Comparison of ENCODE assay signal across 10 mouse cellular contexts in the genomic region with DNA sequence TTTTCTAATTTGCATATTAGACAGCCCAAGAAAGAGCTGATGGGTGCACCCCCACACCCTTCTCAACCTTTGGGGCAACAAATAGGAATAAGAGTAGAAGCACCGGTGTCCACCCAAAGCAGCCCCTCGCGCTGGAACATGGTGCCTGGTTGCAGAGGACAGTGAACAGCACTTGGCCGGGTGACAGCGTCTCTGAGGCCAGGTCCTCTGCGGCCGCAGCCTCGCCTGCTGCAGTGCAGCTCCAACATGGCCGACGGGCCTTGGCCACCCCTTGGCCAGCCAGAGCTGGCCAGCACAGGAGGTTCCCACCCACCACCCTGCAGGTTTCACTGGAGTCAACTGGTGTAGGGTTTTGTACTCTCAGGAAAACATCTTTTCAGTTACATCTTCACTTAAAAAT. TPM values are rescaled to one million over a fixed set of nuclear protein-coding genes. Genes with fewer than 3 reads are reported as not detected.
DNase-seq lines count a peak whose midpoint lies in the region; ATAC-seq and TF ChIP-seq lines count a peak whose summit lies in the region.
"Had no signal": no experiment of that assay in that cellular context is flagged by ENCODE, and none has a peak within 500 bp of the region (broad histone marks: within the 10 kb centered on the region; RNA-seq: fewer than 3 reads in every experiment).

No protein-coding gene starts in this region.

- peaks cover 16% of the 10 kb centered on the region for H3K36me3 ChIP-seq in heart, embryonic 10.5 days
- H3K36me3 ChIP-seq in C2C12 (ENCODE audit: control insufficient read depth, insufficient read depth), result peaks cover 45% of the 10 kb centered on the region
- H3K36me3 ChIP-seq in hindbrain, embryonic 13.5 days, result peaks cover 7% of the 10 kb centered on the region; the same call in 1 of the 2 replicates
- peaks cover 9% of the 10 kb centered on the region; the same call in 1 of the 2 replicates for H3K36me3 ChIP-seq in forebrain, embryonic 14.5 days (ENCODE audit: control insufficient read depth, insufficient read depth, low read length)

- H3ac ChIP-seq in C2C12 (ENCODE audit: control insufficient read depth, insufficient read length, low read depth), result peak overlapping the region; percentile 4

- DNase-seq in heart, embryonic 10.5 days (ENCODE audit: low spot score), result no peak
- no peak for DNase-seq in heart, postnatal 10 days
- peak; percentile 55 to 73 for DNase-seq in adrenal gland, postnatal 36 days
- DNase-seq in thymus, postnatal 14 days, result no peak
- DNase-seq in right cerebral cortex, adult 18-20 months, result no peak
- DNase-seq in forebrain, embryonic 14.5 days (ENCODE audit: low spot score), result no peak

- H3K9ac ChIP-seq in hindbrain, embryonic 13.5 days, result peak overlapping the region; percentile 51
- no peak overlapping the region for H3K9ac ChIP-seq in forebrain, embryonic 14.5 days (ENCODE audit: low read length)

- intact Hi-C loops in heart, postnatal 10 days (cut with DNase I), result no loop called here

- H3K9me3 ChIP-seq in heart, embryonic 10.5 days, result no peaks in the 10 kb centered on the region
- H3K9me3 ChIP-seq in hindbrain, embryonic 13.5 days, result no peaks in the 10 kb centered on the region
- no peaks in the 10 kb centered on the region for H3K9me3 ChIP-seq in forebrain, embryonic 14.5 days (replicated peaks; ENCODE audit: control insufficient read depth, low read length)

- H3K79me2 ChIP-seq in C2C12 (ENCODE audit: control insufficient read depth, insufficient read depth), result peaks cover 95% of the 10 kb centered on the region

- TF ChIP-seq CTCF in C2C12 (IDR thresholded peaks at IDR 0.05; ENCODE audit: control insufficient read depth, insufficient read depth, insufficient read length), result no peak

- peak overlapping the region; percentile 60; the same call in 1 of the 2 replicates for H3K27ac ChIP-seq in heart, embryonic 10.5 days
- H3K27ac ChIP-seq in hindbrain, embryonic 13.5 days, result peak overlapping the region; percentile 48
- no peak overlapping the region for H3K27ac ChIP-seq in forebrain, embryonic 14.5 days (ENCODE audit: low read depth, low read length)
- H3K27ac ChIP-seq: left cerebral cortex, adult 2 months had no signal

- H3K4me2 ChIP-seq in hindbrain, embryonic 13.5 days, result peak overlapping the region; percentile 69
- no peak overlapping the region for H3K4me2 ChIP-seq in forebrain, embryonic 14.5 days (ENCODE audit: low read length)

- peaks cover 89% of the 10 kb centered on the region for H3K79me3 ChIP-seq in C2C12 (ENCODE audit: low read depth)

- H3K4me1 ChIP-seq in heart, embryonic 10.5 days, result peaks cover 67% of the 10 kb centered on the region
- H3K4me1 ChIP-seq in hindbrain, embryonic 13.5 days (replicated peaks), result peaks cover 76% of the 10 kb centered on the region
- peaks cover 31% of the 10 kb centered on the region for H3K4me1 ChIP-seq in forebrain, embryonic 14.5 days (ENCODE audit: control insufficient read depth, insufficient read depth, low read length)

- no peaks in the 10 kb centered on the region for H3K27me3 ChIP-seq in heart, embryonic 10.5 days (ENCODE audit: insufficient read depth, poor library complexity, severe bottlenecking)
- no peaks in the 10 kb centered on the region for H3K27me3 ChIP-seq in C2C12 (ENCODE audit: control insufficient read depth, insufficient read depth, insufficient read length)
- no peaks in the 10 kb centered on the region for H3K27me3 ChIP-seq in hindbrain, embryonic 13.5 days
- no peaks in the 10 kb centered on the region for H3K27me3 ChIP-seq in forebrain, embryonic 14.5 days (replicated peaks; ENCODE audit: control insufficient read depth, insufficient read depth, low read length)
- H3K27me3 ChIP-seq: Patski had no signal

- 71% methylated on average over 10 of the region's 10 CpGs for WGBS in heart, embryonic 10.5 days
- 78% methylated on average over 10 of the region's 10 CpGs for WGBS in hindbrain, embryonic 13.5 days
- 84% methylated on average over 10 of the region's 10 CpGs for WGBS in forebrain, embryonic 14.5 days

- peak overlapping the region; percentile 34 for H3K4me3 ChIP-seq in heart, embryonic 10.5 days
- H3K4me3 ChIP-seq in C2C12 (ENCODE audit: insufficient read depth, poor library complexity, severe bottlenecking), result no peak overlapping the region
- no peak overlapping the region for H3K4me3 ChIP-seq in hindbrain, embryonic 13.5 days
- no peak overlapping the region for H3K4me3 ChIP-seq in forebrain, embryonic 14.5 days (ENCODE audit: low read depth, low read length)
- H3K4me3 ChIP-seq: left cerebral cortex, adult 2 months had no signal

- no peak for ATAC-seq in hindbrain, embryonic 13.5 days (ENCODE audit: low FRiP score)
- no peak for ATAC-seq in forebrain, embryonic 14.5 days
- ATAC-seq: Patski had no signal

TF ChIP-seq in C2C12, 6 proteins besides CTCF, POLR2A, EP300 and RAD21:
- TF ChIP-seq USF1 (IDR thresholded peaks at IDR 0.05; ENCODE audit: low read depth), result no peak
- TF ChIP-seq FOSL1 (IDR thresholded peaks at IDR 0.05; ENCODE audit: insufficient read depth, low read length, poor library complexity, severe bottlenecking), result no peak
- no peak for TF ChIP-seq MYOD1 (IDR thresholded peaks at IDR 0.05; ENCODE audit: control insufficient read depth, insufficient read length, low read depth)

RNA-seq across cellular contexts. Expression of a gene that starts 12.1 kb away (rescaled TPM):
- 7.1 and 20.6 TPM in 2 replicates for polyA plus RNA-seq in heart, embryonic 10.5 days (2016; fragmentation: Nextera tagmentation; extraction: Ambion mirVana)
- total RNA-seq in heart, postnatal 10 days (2021), result 1 to 10 TPM; 2.4 to 2.8 TPM
- polyA plus RNA-seq in C2C12 (2012; fragmentation: generic; extraction: Trizol), result 2.9 TPM
- 1 to 10 TPM; 2.2 to 2.6 TPM for total RNA-seq in adrenal gland, postnatal 36 days (2021)
- polyA plus RNA-seq in hindbrain, embryonic 13.5 days (2015; fragmentation: Nextera tagmentation; extraction: Ambion mirVana), result 13.1 and 13.9 TPM in 2 replicates
- polyA plus RNA-seq in forebrain, embryonic 14.5 days (2014; fragmentation: Nextera tagmentation; extraction: Ambion mirVana), result 5.9 and 6.3 TPM in 2 replicates

RNA-seq across cellular contexts. Expression of a gene that starts 50.3 kb away (rescaled TPM):
- polyA plus RNA-seq in heart, embryonic 10.5 days (2016; fragmentation: Nextera tagmentation; extraction: Ambion mirVana), result 964 and 1,128 TPM in 2 replicates
- 1,000 to 10,000 TPM; 1,834 to 2,103 TPM for total RNA-seq in heart, postnatal 10 days (2021)
- 1,078 TPM for polyA plus RNA-seq in C2C12 (2012; fragmentation: generic; extraction: Trizol)
- 1,000 to 10,000 TPM; 2,444 to 2,615 TPM for total RNA-seq in adrenal gland, postnatal 36 days (2021)
- polyA plus RNA-seq in hindbrain, embryonic 13.5 days (2015; fragmentation: Nextera tagmentation; extraction: Ambion mirVana), result 1,452 and 1,516 TPM in 2 replicates
- polyA plus RNA-seq in forebrain, embryonic 14.5 days (2014; fragmentation: Nextera tagmentation; extraction: Ambion mirVana), result 966 and 1,076 TPM in 2 replicates

Comparison
In these comparisons a context has a peak if more than half of its experiments do, and no peak if none do; other contexts are left out.
1. DNase-seq: peak in adrenal gland, postnatal 36 days (2 of 2); none in heart, embryonic 10.5 days (single experiment), heart, postnatal 10 days (0 of 2), thymus, postnatal 14 days (single experiment), right cerebral cortex, adult 18-20 months (single experiment) and forebrain, embryonic 14.5 days (single experiment).